Mouse (Mus musculus) liver, adult 2 months (tissue): ENCODE data around the gene Pagr1a. TPM values are rescaled to one million over a fixed set of nuclear protein-coding genes. Genes with fewer than 3 reads are reported as not detected.

Experiments used
- DNase-seq: peaks from one replicate; pipeline ENCODE4 v3.0.0-alpha.2; 2011; ENCODE audit warnings: low read depth, low spot score; ENCODE audit errors: extremely low read depth
- H3K27ac ChIP-seq: fragments of 200-500 bp; replicated peaks from 2 replicates; pipeline ENCODE4 v1.5.1; 2012; ENCODE audit warnings: low read depth, mild to moderate bottlenecking, control low read depth, inconsistent platforms, low read length; ENCODE audit not compliant: insufficient read depth
- H3K27me3 ChIP-seq: fragments of 200-500 bp; 2 replicates; pipeline ENCODE4 v1.6.1; 2012; ENCODE audit warnings: mild to moderate bottlenecking, moderate library complexity, low read length, inconsistent platforms; ENCODE audit not compliant: control insufficient read depth, insufficient read depth
- H3K36me3 ChIP-seq: fragments of 200-500 bp; 2 replicates; pipeline ENCODE4 v1.6.1; 2012; ENCODE audit warnings: low read length, inconsistent platforms; ENCODE audit not compliant: control insufficient read depth, insufficient read depth
- H3K4me1 ChIP-seq: fragments of 200-500 bp; 2 replicates; pipeline ENCODE4 v1.6.1; 2011; ENCODE audit warnings: low read length; ENCODE audit not compliant: control insufficient read depth, insufficient read depth
- H3K4me3 ChIP-seq: fragments of 200-500 bp; 2 replicates; pipeline ENCODE4 v1.5.1; 2011; ENCODE audit warnings: low read depth, mild to moderate bottlenecking, control low read depth, low read length, moderate library complexity; ENCODE audit not compliant: insufficient read depth
- H3K79me2 ChIP-seq: fragments of 200-500 bp; 2 replicates; pipeline ENCODE4 v1.6.1; 2012; ENCODE audit warnings: inconsistent platforms, mild to moderate bottlenecking, low read length, moderate library complexity; ENCODE audit not compliant: control insufficient read depth, insufficient read depth
- H3K9ac ChIP-seq: fragments of 200-500 bp; 2 replicates; pipeline ENCODE4 v1.6.1; 2012; ENCODE audit warnings: low read depth, mild to moderate bottlenecking, control low read depth, inconsistent platforms, low read length
- CTCF ChIP-seq: fragments of 200-500 bp; IDR thresholded peaks from 2 replicates; pipeline ENCODE4 v1.5.1; 2011; ENCODE audit warnings: low read depth, low read length, control low read depth
- POLR2A ChIP-seq: fragments of 200-500 bp; IDR thresholded peaks from 2 replicates; pipeline ENCODE4 v1.6.1; 2011; ENCODE audit warnings: low read length, control low read depth; ENCODE audit not compliant: insufficient read depth; ENCODE audit errors: extremely low read depth
- WGBS: fragments of 180-500 bp; shearing (Covaris S2); methylation state at CpG from one replicate; pipeline ENCODE4 v1.1.7; 2018; 5-methylcytosine and 5-hydroxymethylcytosine counted together
- polyA plus RNA-seq: library from polyadenylated mRNA; depleted of rRNA; stranded (reverse); fragments of >200 nt; gene quantifications from 2 replicates; pipeline ENCODE4 v1.2.3, GENCODE M21; 2012
- total RNA-seq: library from RNA; depleted of rRNA; stranded (reverse); fragments of >200 nt; gene quantifications from 2 replicates; pipeline ENCODE4 v1.2.3, GENCODE M21; 2014

Gene Pagr1a
- total and polyA plus RNA-seq, 2 experiments = 4.2 to 4.9 TPM

DNA sequence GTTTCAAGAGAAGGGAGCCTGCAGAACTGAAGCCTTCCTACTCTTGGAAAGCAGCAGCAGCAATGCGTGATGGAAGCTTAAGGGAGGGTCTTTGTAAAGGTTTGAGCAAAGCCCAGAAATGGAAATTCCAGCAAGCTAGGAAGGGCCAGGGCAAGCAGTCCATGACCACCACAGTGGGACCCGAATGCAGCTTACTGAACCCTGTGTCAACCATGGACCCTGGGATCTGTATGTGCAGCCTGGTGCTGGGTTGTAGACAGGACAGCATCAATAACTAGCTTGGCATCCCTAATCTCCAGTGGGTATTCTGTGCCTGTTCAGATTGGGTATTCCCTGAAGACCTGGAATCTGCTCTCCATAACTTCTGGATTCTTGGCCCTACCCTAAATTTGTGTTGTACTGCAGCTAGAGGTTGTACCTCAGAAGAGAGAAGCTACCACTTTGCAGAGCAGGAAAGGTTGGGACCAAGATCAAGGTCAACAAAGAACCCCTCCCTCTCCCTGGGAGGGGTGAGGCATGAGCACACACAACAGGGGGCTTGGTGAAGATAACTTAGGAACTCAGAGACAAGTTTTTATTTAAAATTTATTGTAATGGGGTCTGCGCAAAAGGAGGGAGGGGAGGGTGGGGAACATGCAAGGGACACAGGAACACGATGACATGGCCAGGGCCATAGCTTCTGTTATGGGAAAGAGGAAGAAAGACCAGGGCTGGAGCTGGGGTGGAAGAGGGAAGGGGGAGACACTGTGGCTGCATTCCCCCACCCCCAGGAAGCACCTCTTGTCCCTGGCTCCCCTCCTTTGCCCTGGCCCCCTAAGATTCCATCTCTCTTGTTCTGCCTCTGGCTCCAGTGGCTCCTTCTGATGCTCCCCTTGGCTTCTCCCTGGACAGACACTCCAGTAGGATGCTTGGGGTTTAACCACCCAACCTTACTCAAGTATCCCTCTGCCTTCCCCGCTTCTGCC lies 4.7 kb upstream of the Pagr1a start:
- Histone ChIP-seq H3K27ac (no peak overlapping the region), H3K79me2 (no peaks in the 10 kb centered on the region), H3K27me3 (no peaks in the 10 kb centered on the region), H3K4me1 (peaks cover 12% of the 10 kb centered on the region), H3K36me3 (no peaks in the 10 kb centered on the region; the same call in 1 of the 2 replicates), H3K4me3 (no peak overlapping the region), H3K9ac (no peak overlapping the region)
- DNase-seq = no peak
- TF ChIP-seq POLR2A (no peak), CTCF (no peak)
- 75% methylated on average over 5 of the region's 5 CpGs for WGBS

DNA sequence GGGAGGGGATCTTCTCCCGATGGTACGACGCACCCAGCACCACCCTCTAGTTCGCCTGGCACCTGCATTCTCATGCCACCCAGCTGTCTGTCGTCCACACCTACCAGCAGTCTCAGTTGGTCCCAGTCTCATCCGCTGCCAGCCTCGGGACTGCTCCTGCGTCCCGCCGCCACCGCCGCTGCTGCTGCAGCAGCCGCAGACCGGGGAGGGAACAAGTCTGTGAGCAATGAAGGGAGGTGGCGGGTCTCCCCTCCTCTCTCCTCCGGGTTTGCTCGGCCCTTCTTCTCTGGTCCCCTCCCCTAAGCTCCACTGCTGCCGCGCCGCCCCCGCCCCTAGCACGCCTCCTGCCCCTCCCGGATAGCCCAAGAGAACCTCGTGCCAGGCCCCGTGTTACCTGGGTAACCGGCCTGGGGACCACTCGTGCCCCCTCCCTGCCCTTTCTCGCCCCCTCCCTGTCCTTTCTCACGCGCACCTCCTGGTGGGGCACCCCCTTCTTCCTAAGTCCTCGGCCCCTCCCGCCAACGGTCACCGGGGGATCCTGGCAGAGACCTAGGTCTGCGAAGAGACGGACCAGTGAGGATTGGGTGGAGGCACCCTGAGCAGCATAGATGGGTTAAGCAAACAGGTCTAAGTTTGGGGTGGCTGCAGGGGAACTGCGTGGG lies 3.9 kb upstream of the Pagr1a start, which contains the start of the genes Gm42742 and Prrt2:
TSS of gene Gm42742 (minus strand) at position 197 of the 662 bp plus-strand sequence.
TSS of gene Prrt2 (minus strand) at position 311 of the 662 bp plus-strand sequence.
- no peak for DNase-seq
- Histone ChIP-seq H3K79me2 (no peaks in the 10 kb centered on the region), H3K27me3 (no peaks in the 10 kb centered on the region), H3K27ac (no peak within 1 kb of the TSS), H3K4me1 (peaks cover 14% of the 10 kb centered on the region), H3K4me3 (peak within 1 kb of the TSS; percentile 4; the same call in 1 of the 2 replicates), H3K9ac (0 out of 2 replicates have a peak within 1 kb of the TSS, but pooled peaks have one; percentile 3), H3K36me3 (no peaks in the 10 kb centered on the region; the same call in 1 of the 2 replicates)
- 22% methylated on average over 37 of the region's 37 CpGs for WGBS
- TF ChIP-seq POLR2A (no peak), CTCF (no peak)

DNA sequence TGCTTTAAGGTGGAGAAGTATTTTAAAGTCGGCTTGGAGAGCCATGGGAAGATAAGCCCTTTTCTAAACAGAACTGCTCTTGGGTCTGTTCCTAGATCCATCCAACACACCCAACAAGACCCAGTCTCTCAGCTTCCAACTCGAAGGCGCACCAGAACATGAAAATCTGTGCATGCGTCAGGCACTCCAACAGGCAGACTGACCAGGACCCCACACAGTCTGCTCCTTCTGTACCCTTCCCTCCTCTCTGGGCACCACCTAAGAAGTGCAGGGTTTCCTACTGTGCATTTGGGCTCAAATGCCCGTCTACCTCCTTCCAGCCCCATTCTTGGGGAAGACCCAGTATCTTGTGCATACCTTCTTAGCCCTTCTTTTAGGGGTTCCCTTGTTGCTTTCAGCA lies 3.3 kb upstream of the Pagr1a start:
- WGBS = 66% methylated on average over 5 of the region's 5 CpGs
- H3K27me3 ChIP-seq = no peaks in the 10 kb centered on the region
- DNase-seq = no peak
- no peak overlapping the region for H3K9ac ChIP-seq
- no peaks in the 10 kb centered on the region; the same call in 1 of the 2 replicates for H3K36me3 ChIP-seq
- no peak overlapping the region for H3K27ac ChIP-seq
- TF ChIP-seq CTCF (no peak), POLR2A (no peak)
- H3K4me3 ChIP-seq = peak overlapping the region; percentile 4; the same call in 1 of the 2 replicates
- no peaks in the 10 kb centered on the region for H3K79me2 ChIP-seq
- H3K4me1 ChIP-seq = peaks cover 19% of the 10 kb centered on the region

DNA sequence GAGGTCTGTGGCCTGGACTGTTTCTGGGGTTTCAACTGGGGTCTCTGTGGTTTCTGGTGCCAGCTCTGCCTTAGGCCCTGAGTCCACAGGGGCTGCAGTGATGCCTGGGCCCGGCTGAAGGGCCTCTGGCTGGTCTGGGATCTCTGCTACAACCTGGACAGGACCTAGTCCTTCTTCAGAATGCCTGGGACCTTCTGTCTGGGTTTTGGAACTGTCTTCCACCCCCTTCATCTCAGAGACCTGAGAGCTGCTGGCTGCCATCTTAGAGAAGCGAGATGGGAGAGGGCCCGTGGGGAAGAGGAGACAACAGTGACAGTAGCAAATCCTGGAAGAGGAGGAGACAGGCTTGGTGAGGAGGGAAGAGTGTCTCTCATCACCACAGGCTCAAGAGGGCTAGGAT lies 2.9 kb upstream of the Pagr1a start:
- H3K27ac ChIP-seq = no peak overlapping the region
- WGBS = 89% methylated on average over 3 of the region's 3 CpGs
- H3K4me3 ChIP-seq = no peak overlapping the region
- H3K79me2 ChIP-seq = no peaks in the 10 kb centered on the region; the same call in 1 of the 2 replicates
- DNase-seq = no peak
- H3K36me3 ChIP-seq = no peaks in the 10 kb centered on the region; the same call in 1 of the 2 replicates
- no peak for TF ChIP-seq POLR2A
- no peak for TF ChIP-seq CTCF
- H3K4me1 ChIP-seq = peaks cover 18% of the 10 kb centered on the region
- H3K9ac ChIP-seq = no peak overlapping the region
- H3K27me3 ChIP-seq = no peaks in the 10 kb centered on the region

DNA sequence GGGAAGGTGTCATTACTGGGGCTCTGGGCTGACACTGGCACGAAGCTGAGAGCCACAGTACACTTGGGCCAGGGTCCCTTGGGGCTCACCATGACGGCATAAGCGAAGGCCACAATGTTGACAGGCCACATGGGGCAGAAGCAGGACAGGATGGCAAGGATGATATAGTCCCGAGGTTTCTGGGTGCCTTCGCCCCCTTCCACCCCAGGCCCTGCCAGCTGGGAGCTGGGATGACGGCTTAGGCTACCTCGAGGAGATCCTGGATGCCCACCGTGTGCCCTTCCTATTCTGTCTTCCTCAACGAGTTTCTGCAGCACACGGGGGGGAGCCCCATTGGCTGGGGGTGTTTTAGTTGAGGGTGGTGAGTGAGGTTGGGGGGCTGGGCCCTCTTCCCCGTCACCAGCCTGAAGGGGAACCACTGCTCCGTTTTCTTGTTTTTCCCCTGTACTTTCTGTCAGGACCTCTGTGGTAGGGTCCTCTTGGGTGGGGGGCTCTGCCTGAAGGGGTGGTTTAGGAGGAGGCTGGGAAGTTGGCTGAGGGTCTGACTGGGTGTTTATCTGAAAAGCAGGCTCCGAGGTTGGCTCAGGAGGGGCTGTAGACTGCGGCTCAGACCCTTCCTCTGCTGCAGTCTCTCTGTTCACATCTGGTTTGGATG lies 2.3 kb upstream of the Pagr1a start:
- TF ChIP-seq CTCF (no peak), POLR2A (no peak)
- Histone ChIP-seq H3K4me1 (peaks cover 14% of the 10 kb centered on the region), H3K36me3 (no peaks in the 10 kb centered on the region; the same call in 1 of the 2 replicates), H3K27me3 (no peaks in the 10 kb centered on the region), H3K27ac (no peak overlapping the region), H3K9ac (no peak overlapping the region), H3K4me3 (no peak overlapping the region), H3K79me2 (no peaks in the 10 kb centered on the region; the same call in 1 of the 2 replicates)
- DNase-seq = no peak
- WGBS = 86% methylated on average over 14 of the region's 14 CpGs
